Comparison of ENCODE assay signal across 33 mouse cellular contexts in the genomic region with DNA sequence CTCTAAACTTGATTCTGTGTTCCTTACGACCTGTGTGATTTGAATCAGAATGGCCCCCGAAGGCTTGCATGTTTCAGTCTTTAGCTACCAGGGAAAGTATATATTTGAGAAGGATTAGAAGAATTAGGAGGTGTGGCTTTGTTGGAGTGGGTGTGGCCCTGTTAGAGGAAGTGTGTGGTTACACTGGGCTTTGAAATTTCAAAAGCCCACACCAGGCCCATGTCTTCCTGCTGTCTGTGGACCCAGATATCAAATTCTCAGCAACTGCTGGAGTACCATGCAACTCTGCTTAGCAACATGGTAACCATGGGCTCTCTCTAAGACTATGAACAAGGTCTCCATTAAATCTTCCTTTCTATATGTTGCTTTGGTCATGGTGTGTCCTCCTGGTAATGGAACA. TPM values are rescaled to one million over a fixed set of nuclear protein-coding genes. Genes with fewer than 3 reads are reported as not detected.
DNase-seq lines count a peak whose midpoint lies in the region; ATAC-seq lines count a peak whose summit lies in the region.
"Had no signal": no experiment of that assay in that cellular context is flagged by ENCODE, and none has a peak within 500 bp of the region (broad histone marks: within the 10 kb centered on the region; RNA-seq: fewer than 3 reads in every experiment).

No protein-coding gene starts in this region.

- no peaks in the 10 kb centered on the region for H3K36me3 ChIP-seq in midbrain, embryonic 11.5 days (ENCODE audit: control insufficient read depth, insufficient read depth, low read length)
- H3K36me3 ChIP-seq in midbrain, embryonic 10.5 days: no peaks in the 10 kb centered on the region
- no peaks in the 10 kb centered on the region for H3K36me3 ChIP-seq in forebrain, embryonic 14.5 days (ENCODE audit: control insufficient read depth, insufficient read depth, low read length)
- H3K36me3 ChIP-seq: embryonic facial prominence, embryonic 12.5 days; limb, embryonic 10.5 days; limb, embryonic 15.5 days; liver, embryonic 13.5 days; midbrain, embryonic 13.5 days; neural tube, embryonic 15.5 days had no signal

- DNase-seq in midbrain, embryonic 11.5 days (ENCODE audit: low spot score, missing footprints): no peak
- DNase-seq in midbrain, embryonic 10.5 days (ENCODE audit: low spot score): no peak
- peak; percentile 14 for DNase-seq in R1 (ENCODE audit: low read depth, low spot score)
- no peak for DNase-seq in urinary bladder, adult 18-20 months (ENCODE audit: low spot score in 2 of 2)
- DNase-seq in forebrain, embryonic 14.5 days (ENCODE audit: low spot score): no peak
- no peak for DNase-seq in layer of hippocampus, postnatal 25 days (ENCODE audit: extremely low spot score in 1 of 2, low spot score in 1 of 2)
- DNase-seq in urinary bladder, postnatal 10 days (ENCODE audit: low spot score): no peak
- DNase-seq: adrenal gland, adult 8-10 months; cerebellum, adult 8-10 months; cerebellum, postnatal 36 days; embryo, embryonic 11 days; gastrocnemius, adult 2 months; heart, postnatal 14 days; kidney, adult 18-20 months; kidney, postnatal 4 days; liver, embryonic 13.5 days; lung, adult 18-20 months; retina, postnatal 1 day; right cerebral cortex, postnatal 14 days; thymus, postnatal 25 days had no signal

- no peak overlapping the region for H3K4me2 ChIP-seq in midbrain, embryonic 11.5 days
- no peak overlapping the region for H3K4me2 ChIP-seq in forebrain, embryonic 14.5 days (ENCODE audit: low read length)
- H3K4me2 ChIP-seq: embryonic facial prominence, embryonic 12.5 days; limb, embryonic 15.5 days; liver, embryonic 13.5 days; midbrain, embryonic 13.5 days; neural tube, embryonic 15.5 days had no signal

- H3K27me3 ChIP-seq in midbrain, embryonic 11.5 days (ENCODE audit: control insufficient read depth, insufficient read depth, low read length): no peaks in the 10 kb centered on the region
- no peaks in the 10 kb centered on the region for H3K27me3 ChIP-seq in midbrain, embryonic 10.5 days (ENCODE audit: low read depth, poor library complexity, severe bottlenecking)
- H3K27me3 ChIP-seq in forebrain, embryonic 14.5 days (replicated peaks; ENCODE audit: control insufficient read depth, insufficient read depth, low read length): no peaks in the 10 kb centered on the region
- H3K27me3 ChIP-seq: embryonic facial prominence, embryonic 12.5 days; limb, embryonic 15.5 days; liver, embryonic 13.5 days; midbrain, embryonic 13.5 days; neural tube, embryonic 15.5 days had no signal

- no peak overlapping the region for H3K4me3 ChIP-seq in midbrain, embryonic 11.5 days (ENCODE audit: low read depth, low read length)
- no peak overlapping the region for H3K4me3 ChIP-seq in midbrain, embryonic 10.5 days
- H3K4me3 ChIP-seq in forebrain, embryonic 14.5 days (ENCODE audit: low read depth, low read length): no peak overlapping the region
- H3K4me3 ChIP-seq: embryonic facial prominence, embryonic 12.5 days; gastrocnemius, adult 2 months; limb, embryonic 10.5 days; limb, embryonic 15.5 days; liver, embryonic 13.5 days; midbrain, embryonic 13.5 days; neural tube, embryonic 15.5 days had no signal

- no peaks in the 10 kb centered on the region for H3K9me3 ChIP-seq in midbrain, embryonic 11.5 days (ENCODE audit: control insufficient read depth, low read length)
- H3K9me3 ChIP-seq in midbrain, embryonic 10.5 days (replicated peaks): no peaks in the 10 kb centered on the region
- no peaks in the 10 kb centered on the region for H3K9me3 ChIP-seq in forebrain, embryonic 14.5 days (replicated peaks; ENCODE audit: control insufficient read depth, low read length)
- H3K9me3 ChIP-seq: embryonic facial prominence, embryonic 12.5 days; limb, embryonic 10.5 days; limb, embryonic 15.5 days; liver, embryonic 13.5 days; midbrain, embryonic 13.5 days; neural tube, embryonic 15.5 days had no signal

- ATAC-seq in midbrain, embryonic 11.5 days (ENCODE audit: low FRiP score): peak; percentile 19; the same call in 1 of the 2 replicates
- ATAC-seq in megakaryocyte, adult 5-6 weeks (ENCODE audit: poor library complexity, severe bottlenecking): peak; percentile 75
- ATAC-seq in forebrain, embryonic 14.5 days: no peak
- ATAC-seq: forebrain, embryonic 16.5 days; hindbrain, embryonic 16.5 days; lung, postnatal 0 days; midbrain, embryonic 13.5 days had no signal

- no peaks in the 10 kb centered on the region for H3K4me1 ChIP-seq in midbrain, embryonic 11.5 days (ENCODE audit: control insufficient read depth, insufficient read depth, low read length)
- no peaks in the 10 kb centered on the region for H3K4me1 ChIP-seq in midbrain, embryonic 10.5 days
- H3K4me1 ChIP-seq in forebrain, embryonic 14.5 days (ENCODE audit: control insufficient read depth, insufficient read depth, low read length): no peaks in the 10 kb centered on the region
- H3K4me1 ChIP-seq: embryonic facial prominence, embryonic 12.5 days; limb, embryonic 10.5 days; limb, embryonic 15.5 days; liver, embryonic 13.5 days; midbrain, embryonic 13.5 days; neural tube, embryonic 15.5 days had no signal

- WGBS in midbrain, embryonic 11.5 days: 88% methylated on average over 2 of the region's 2 CpGs
- 92% methylated on average over 2 of the region's 2 CpGs for WGBS in midbrain, embryonic 10.5 days
- 89% methylated on average over 2 of the region's 2 CpGs for WGBS in forebrain, embryonic 14.5 days

- no peak overlapping the region for H3K9ac ChIP-seq in midbrain, embryonic 11.5 days (ENCODE audit: low read length)
- H3K9ac ChIP-seq in forebrain, embryonic 14.5 days (ENCODE audit: low read length): no peak overlapping the region
- H3K9ac ChIP-seq: embryonic facial prominence, embryonic 12.5 days; limb, embryonic 15.5 days; liver, embryonic 13.5 days; midbrain, embryonic 13.5 days; neural tube, embryonic 15.5 days had no signal

- H3K27ac ChIP-seq in midbrain, embryonic 11.5 days (ENCODE audit: low read depth, low read length): no peak overlapping the region
- no peak overlapping the region for H3K27ac ChIP-seq in midbrain, embryonic 10.5 days (replicated peaks)
- H3K27ac ChIP-seq in forebrain, embryonic 14.5 days (ENCODE audit: low read depth, low read length): no peak overlapping the region
- H3K27ac ChIP-seq: embryonic facial prominence, embryonic 12.5 days; gastrocnemius, adult 2 months; limb, embryonic 10.5 days; limb, embryonic 15.5 days; liver, embryonic 13.5 days; macrophage; midbrain, embryonic 13.5 days; neural tube, embryonic 15.5 days had no signal

RNA-seq across cellular contexts. Expression of a gene that starts 27.7 kb away (rescaled TPM):
- polyA plus RNA-seq in midbrain, embryonic 11.5 days (2014; fragmentation: Nextera tagmentation; extraction: Ambion mirVana): not detected in 2 replicates
- polyA plus RNA-seq in midbrain, embryonic 10.5 days (2016; fragmentation: Nextera tagmentation; extraction: Ambion mirVana): not detected in 2 replicates
- total RNA-seq in megakaryocyte, adult 5-6 weeks (2015): not detected in 2 replicates
- 0.26 TPM in 1 of 2 replicates, not detected in the other for total RNA-seq in megakaryocyte, adult 5-6 weeks (2017)
- polyA plus RNA-seq in forebrain, embryonic 14.5 days (2014; fragmentation: Nextera tagmentation; extraction: Ambion mirVana): not detected in 2 replicates
- under 1 TPM; 0.49 to 0.64 TPM for total RNA-seq in layer of hippocampus, postnatal 25 days (2021)
- polyA plus RNA-seq: forebrain, embryonic 16.5 days; hindbrain, embryonic 16.5 days; intestine, embryonic 14.5 days; limb, embryonic 10.5 days; macrophage; midbrain, embryonic 13.5 days; small intestine, adult 2 months had no signal

RNA-seq across cellular contexts. Expression of a gene that starts 37.6 kb away (rescaled TPM):
- 0.06 and 0.15 TPM in 2 replicates for polyA plus RNA-seq in midbrain, embryonic 11.5 days (2014; fragmentation: Nextera tagmentation; extraction: Ambion mirVana)
- 0.25 TPM in 1 of 2 replicates, not detected in the other for polyA plus RNA-seq in midbrain, embryonic 10.5 days (2016; fragmentation: Nextera tagmentation; extraction: Ambion mirVana)
- total RNA-seq in megakaryocyte, adult 5-6 weeks (2015): 0.09 and 0.78 TPM in 2 replicates
- total RNA-seq in megakaryocyte, adult 5-6 weeks (2017): 1.2 and 1.4 TPM in 2 replicates
- not detected in 2 replicates for polyA plus RNA-seq in forebrain, embryonic 14.5 days (2014; fragmentation: Nextera tagmentation; extraction: Ambion mirVana)
- total RNA-seq in layer of hippocampus, postnatal 25 days (2021): 1 to 10 TPM; 1.3 to 2.0 TPM
- total RNA-seq: left cerebral cortex, postnatal 10 days had no signal
- polyA plus RNA-seq: forebrain, embryonic 16.5 days; hindbrain, embryonic 16.5 days; midbrain, embryonic 13.5 days had no signal
